Mouse (Mus musculus) urinary bladder, postnatal 36 days (tissue): ENCODE data around the gene Clns1a.

Experiments used
- DNase-seq, 2 experiments: peaks; one replicate each; pipeline ENCODE4 v3.0.0; 2022; ENCODE audit warnings: low spot score in 2 of 2, mixed read lengths in 1 of 2

The Clns1a gene

GRCm38 (mm10) chr7:97766406-97767166, 70.2 kb downstream of the Clns1a start:
- DNase-seq = no peak

- no peak for DNase-seq
Measured at GRCm38 (mm10) chr7:97767841-97768240, 71.4 kb downstream of the Clns1a start.

GRCm38 (mm10) chr7:97769020-97769419, 72.6 kb downstream of the Clns1a start:
- DNase-seq = no peak
